Mouse (Mus musculus) left cerebral cortex, postnatal 10 days (tissue): ENCODE results near the gene Scrn1. TPM values are rescaled to one million over a fixed set of nuclear protein-coding genes. Genes with fewer than 3 reads are reported as not detected.

ENCODE experiments used
- DNase-seq, 2 experiments: peaks; one replicate each; pipeline ENCODE4 v3.0.0; 2021 to 2022; ENCODE audit warnings: low spot score in 2 of 2, mixed read lengths in 1 of 2; ENCODE audit errors: extremely low spot score in 1 of 2
- intact Hi-C: fragments of 180-260 bp; cut with DNase I; formaldehyde crosslinking; loops from one replicate; pipeline ENCODE4 v1.15.1; 2025
- total RNA-seq, 2 experiments: library from RNA; stranded (reverse); gene quantifications; 2 replicates each; pipeline ENCODE4 v1.2.3; 2021

Gene Scrn1
- total RNA-seq, 2 experiments from 2014 or later = 198 to 206 TPM

GRCm38 (mm10) chr6:54494612-54495398 lies 71.5 kb downstream of the Scrn1 start:
- intact Hi-C loops = no loop called here
- no peak for DNase-seq

DNA sequence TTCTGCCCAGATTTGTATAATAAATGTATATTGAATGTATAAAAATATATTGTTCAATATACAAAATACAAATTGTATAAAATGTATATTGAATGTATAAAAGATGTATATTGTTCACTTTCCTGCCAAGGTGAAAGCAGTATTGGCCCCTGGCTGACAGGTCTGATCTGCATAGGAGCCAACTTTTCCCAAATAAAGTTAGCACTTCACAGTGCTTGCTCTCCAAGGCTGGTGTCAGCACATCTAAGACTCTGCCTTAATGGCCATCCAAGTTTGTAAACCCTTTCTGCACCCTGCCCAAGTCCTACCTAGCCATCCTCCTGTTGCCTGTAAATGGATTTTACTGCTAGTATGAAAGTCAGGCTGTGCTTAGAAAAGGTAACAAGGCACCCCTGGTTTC lies 72.2 kb downstream of the Scrn1 start:
- intact Hi-C loops = no loop called here
- DNase-seq = no peak

GRCm38 (mm10) chr6:54491074-54491473 lies 75.2 kb downstream of the Scrn1 start:
- no peak for DNase-seq
- intact Hi-C loops = no loop called here

DNA sequence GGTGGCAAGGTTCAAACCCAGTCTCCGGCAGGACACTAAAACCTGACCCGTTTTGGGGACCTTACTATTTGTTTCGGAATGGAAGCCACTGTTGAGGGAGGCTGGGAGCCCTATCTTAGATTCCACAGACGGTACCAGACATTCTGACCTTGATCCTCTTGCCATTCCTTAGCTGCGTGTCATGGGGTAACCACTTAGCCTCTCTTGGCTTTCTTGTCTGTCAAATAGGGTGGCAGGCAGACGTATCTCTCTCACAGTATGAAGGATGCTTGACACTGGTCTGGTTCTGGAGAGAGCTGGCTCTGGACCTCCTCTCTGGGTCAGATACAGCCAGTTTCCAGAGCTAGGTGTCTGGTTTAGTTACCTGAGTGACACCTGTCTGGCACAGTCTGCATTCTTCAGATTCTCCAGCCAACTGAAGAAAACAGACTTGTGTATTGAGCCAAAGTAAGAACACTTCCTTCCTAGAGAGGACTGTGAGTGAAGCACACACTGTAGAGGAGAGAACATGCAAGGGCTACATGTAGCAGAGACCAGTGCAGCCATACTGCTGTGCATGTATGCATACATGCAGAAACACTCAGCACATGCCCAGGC lies 80.2 kb downstream of the Scrn1 start:
- no peak for DNase-seq
- intact Hi-C loops = no loop called here

DNA sequence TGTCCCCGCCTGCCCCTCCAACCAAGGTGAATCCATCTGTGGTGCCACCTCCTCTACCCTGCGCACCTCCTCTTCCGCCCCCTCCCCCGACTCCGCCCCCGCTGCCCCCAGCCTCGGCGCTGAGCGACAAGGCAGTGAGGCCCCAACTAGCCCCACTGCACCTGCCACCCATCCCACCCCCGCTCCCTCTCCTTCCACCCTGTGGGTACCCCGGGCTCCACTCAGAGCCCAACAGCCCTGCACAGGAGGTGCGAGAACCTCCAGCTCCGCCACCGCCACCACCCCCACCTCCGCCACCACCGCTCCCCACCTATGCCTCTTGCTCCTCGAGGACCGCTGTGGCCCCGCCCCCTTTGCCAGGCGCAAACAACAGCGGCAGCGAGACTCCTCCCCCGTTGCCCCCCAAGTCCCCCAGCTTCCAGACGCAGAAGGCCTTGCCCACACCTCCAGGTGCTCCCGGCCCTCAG lies 80.8 kb downstream of the Scrn1 start:
- peak in 1 of 2 experiments; percentile 42 for DNase-seq
- intact Hi-C loops = no loop called here

- intact Hi-C loops = loop anchor here (5.0 kb wide), 1 partner anchor 93 kb away; no protein-coding TSS in a partner anchor
Measured at GRCm38 (mm10) chr6:54485000-54485399, 81.3 kb downstream of the Scrn1 start.

GRCm38 (mm10) chr6:54481390-54482112 lies 84.7 kb downstream of the Scrn1 start:
- DNase-seq = no peak
- intact Hi-C loops = loop anchor here (5.0 kb wide), 1 partner anchor 89 kb away; no protein-coding TSS in a partner anchor

More at GRCm38 (mm10) chr6:54485000-54485399, 81.3 kb downstream of the Scrn1 start:
- DNase-seq = no peak

DNA sequence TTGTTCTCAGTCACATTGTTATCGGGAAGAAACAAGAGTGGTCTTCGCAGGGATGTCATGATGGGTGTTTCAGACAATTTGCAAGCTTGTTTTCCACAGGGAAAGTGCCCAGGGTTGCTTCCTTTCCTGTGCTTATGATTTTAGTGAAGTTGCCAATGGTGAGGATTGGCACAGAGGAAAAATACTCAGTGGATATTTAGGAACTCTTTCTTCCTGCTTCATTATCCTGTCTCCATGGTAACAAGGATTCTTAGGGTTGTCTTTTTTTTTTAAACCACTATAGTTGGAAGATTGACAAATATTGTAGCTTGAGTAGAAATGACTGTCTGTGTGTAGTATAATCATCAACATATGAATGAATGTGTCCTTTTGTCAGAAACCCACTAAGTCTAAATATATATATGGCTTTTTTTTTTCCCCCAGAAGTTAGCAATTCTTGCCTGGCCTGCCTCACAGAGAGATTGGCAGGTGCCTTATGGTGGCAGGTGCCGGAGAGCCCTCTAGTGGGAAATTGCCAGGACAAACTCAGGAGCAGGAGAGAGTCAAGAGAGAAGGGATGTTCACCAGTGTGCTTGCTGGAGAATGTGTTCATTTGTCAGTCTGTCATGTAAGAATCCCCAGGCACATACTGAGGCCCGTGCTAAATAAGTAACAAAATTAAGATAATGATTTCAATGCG lies 87.5 kb downstream of the Scrn1 start:
- DNase-seq = peak in 1 of 2 experiments; percentile 34
- intact Hi-C loops = no loop called here

DNA sequence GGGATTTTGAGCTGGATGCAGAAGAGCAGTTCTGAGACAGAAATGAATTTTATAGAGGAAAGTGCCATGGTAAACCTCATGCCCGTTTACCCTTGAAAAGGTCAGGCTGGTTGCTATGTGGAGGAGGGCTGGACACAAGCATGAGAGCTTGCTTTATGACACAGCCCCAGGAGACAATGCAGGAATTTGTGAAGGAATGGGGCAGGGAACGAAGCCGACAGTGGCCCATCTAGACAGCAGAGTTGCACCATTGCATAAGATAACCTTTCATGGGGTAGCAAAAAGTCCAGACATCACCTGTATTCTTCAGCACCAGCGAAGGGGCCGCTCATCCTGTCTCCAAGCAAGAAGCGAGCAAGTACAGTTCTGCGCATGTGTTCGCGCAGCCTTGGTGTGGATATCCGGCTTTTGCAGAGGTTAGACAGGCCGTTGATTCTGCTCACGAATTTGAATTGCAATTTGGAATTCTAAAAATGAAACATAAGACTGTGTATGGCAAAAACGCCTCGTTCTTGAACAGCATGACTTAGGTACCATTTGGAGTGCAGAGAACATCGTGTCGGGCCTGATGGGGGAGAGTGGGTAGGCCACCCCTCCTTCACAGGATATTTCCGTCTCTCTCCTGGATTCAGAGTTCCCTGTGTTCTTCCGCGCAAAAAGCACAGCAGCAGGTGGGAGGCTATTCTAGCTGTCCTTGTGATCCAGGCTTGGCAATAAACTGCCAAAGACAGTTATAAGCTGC lies 90.2 kb downstream of the Scrn1 start:
- intact Hi-C loops = no loop called here

GRCm38 (mm10) chr6:54472846-54473715 lies 93.2 kb downstream of the Scrn1 start:
- intact Hi-C loops = loop anchor here (5.0 kb wide), 1 partner anchor 41 kb away; no protein-coding TSS in a partner anchor
- no peak for DNase-seq

More for the DNA sequence above, 90.2 kb downstream of the Scrn1 start:
- peak in 1 of 2 experiments; percentile 27 for DNase-seq

- intact Hi-C loops = loop anchor here (5.0 kb wide), 1 partner anchor 40 kb away; no protein-coding TSS in a partner anchor
- no peak for DNase-seq
Measured at GRCm38 (mm10) chr6:54471866-54472265, 94.4 kb downstream of the Scrn1 start.

GRCm38 (mm10) chr6:54467371-54467770 lies 98.9 kb downstream of the Scrn1 start:
- DNase-seq = no peak

GRCm38 (mm10) chr6:54464926-54465325 lies 101.4 kb downstream of the Scrn1 start:
- no peak for DNase-seq
- intact Hi-C loops = no loop called here

More at GRCm38 (mm10) chr6:54467371-54467770, 98.9 kb downstream of the Scrn1 start:
- intact Hi-C loops = no loop called here

- intact Hi-C loops = no loop called here
- DNase-seq = peak; percentile 9 to 42
Measured at GRCm38 (mm10) chr6:54463701-54464458, 102.4 kb downstream of the Scrn1 start.

DNA sequence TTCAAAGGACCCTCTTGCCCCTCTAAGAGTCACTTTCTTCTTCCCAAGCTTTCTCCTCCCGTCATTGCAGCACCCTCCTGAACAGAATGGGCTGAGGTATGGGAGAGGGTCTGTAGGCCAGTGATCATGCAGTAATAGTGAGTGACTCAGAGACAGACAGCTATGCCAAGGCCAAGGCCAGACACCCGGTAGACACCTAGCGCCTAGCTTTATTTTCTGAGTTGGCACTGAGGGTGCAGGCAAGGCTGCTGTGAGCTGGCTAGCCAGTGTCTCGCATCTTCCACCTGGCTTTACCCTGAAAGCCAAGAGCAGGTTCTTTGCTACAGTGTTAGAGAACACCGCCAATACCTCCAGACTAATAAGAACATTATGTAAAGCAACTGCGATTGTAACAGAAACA lies 103.5 kb downstream of the Scrn1 start:
- DNase-seq = peak in 1 of 2 experiments; percentile 11
- intact Hi-C loops = no loop called here

DNA sequence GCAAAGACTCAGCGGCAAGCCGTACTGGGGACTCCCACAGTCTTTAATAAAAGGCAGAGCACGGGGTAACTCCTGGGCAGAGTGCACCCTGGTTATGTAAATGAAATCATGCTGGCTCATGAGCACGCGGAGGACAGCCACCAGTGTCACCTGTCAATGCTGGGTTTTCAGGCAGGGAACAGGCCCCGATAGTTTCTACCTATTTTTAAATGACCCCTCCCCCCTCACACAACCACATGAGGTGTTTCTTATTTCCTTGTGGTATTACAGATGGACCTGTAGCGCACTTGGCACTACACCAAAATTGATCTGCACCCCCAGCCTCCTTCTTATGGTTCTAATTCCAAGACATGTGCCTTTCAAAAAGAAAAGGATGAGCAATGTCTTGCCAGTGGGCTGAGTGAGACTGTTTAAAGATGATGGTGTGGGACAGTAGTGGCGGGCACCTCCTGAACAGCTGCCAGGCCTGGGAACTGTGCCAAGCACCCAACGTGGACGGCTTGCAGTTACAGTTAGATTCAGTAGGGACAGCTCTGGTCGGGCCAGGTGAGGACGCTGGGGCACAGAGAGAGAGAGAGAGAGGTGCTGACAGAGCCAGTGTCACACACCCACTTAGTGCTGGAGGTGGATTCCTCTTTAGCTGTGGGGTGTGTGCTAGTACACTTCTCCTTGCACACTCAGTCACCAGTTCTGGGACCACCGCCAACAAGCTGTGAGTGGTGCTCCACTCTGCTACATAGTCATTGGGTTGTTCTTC lies 105.2 kb downstream of the Scrn1 start:
- DNase-seq = peak in 1 of 2 experiments; percentile 59
- intact Hi-C loops = no loop called here
